Mouse (Mus musculus): ENCODE measurements around the gene Efcab12. TPM values are rescaled to one million over a fixed set of nuclear protein-coding genes. Genes with fewer than 3 reads are reported as not detected.

Gene Efcab12
- total RNA-seq, 2 experiments from 2014 or later, result 0.15 to 0.26 TPM

GRCm38 (mm10) chr6:115792691-115793215 is 45.5 kb downstream of the Efcab12 start:
- peak in 1 of 2 experiments; percentile 32 for DNase-seq (ENCODE audit: low spot score in 2 of 2)

DNA sequence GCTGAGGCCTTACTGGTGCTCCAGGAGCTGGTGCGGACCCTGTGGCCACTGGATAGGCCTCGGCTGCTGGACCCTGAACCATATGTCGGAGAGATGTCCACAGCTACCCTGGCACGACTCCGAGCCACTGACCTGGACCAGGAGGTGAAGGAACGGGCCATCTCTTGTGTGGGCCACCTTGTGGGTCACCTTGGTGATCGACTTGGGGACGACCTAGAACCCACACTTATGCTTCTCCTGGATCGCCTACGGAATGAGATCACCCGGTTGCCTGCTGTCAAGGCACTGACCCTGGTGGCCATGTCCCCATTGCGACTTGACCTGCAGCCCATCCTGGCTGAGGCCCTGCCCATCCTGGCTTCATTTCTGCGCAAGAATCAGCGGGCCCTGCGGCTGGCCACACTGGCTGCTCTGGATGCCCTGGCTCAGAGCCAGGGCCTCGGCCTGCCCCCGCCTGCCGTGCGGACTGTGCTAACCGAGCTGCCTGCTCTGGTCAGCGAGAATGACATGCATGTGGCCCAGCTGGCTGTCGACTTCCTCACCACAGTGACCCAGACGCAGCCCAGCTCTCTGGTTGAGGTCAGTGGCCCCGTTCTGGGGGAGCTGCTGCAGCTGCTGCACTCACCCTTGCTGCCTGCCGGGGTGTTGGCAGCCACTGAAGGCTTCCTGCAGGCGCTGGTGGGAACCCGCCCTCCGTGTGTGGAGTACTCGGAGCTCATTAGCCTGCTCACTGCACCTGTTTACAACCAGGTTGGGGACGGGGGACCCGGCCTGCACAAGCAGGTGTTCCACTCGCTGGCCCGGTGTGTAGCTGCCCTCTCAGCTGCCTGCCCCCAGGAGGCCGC is 46.1 kb downstream of the Efcab12 start:
- DNase-seq (ENCODE audit: low spot score in 2 of 2), result peak; percentile 40 to 52

- no peak for DNase-seq (ENCODE audit: low spot score in 2 of 2)
These were observed 47.2 kb downstream of the Efcab12 start for GRCm38 (mm10) chr6:115791016-115791415.

GRCm38 (mm10) chr6:115782781-115783180 is 55.4 kb downstream of the Efcab12 start:
- no peak for DNase-seq (ENCODE audit: low spot score in 2 of 2)

DNA sequence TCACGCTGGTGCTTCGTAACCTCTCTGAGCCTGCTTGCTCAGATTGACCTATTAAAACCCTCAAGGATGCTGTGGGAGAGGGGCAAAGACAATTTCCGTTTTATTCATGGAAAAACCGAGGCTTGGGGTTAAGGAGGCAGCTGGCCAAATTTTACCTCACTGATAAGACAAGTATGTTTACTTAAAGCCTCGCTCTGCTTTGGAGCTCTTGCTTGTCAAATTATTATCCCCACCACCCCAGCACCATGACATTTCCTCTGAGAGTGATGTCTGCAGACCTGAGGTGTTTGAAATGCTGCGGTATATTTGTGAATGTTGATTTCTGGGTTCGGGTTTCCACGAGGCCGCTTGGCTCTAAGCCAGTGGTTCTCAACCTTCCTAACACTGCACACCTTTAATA is 61.8 kb downstream of the Efcab12 start:
- no peak for DNase-seq (ENCODE audit: low spot score in 2 of 2)

DNA sequence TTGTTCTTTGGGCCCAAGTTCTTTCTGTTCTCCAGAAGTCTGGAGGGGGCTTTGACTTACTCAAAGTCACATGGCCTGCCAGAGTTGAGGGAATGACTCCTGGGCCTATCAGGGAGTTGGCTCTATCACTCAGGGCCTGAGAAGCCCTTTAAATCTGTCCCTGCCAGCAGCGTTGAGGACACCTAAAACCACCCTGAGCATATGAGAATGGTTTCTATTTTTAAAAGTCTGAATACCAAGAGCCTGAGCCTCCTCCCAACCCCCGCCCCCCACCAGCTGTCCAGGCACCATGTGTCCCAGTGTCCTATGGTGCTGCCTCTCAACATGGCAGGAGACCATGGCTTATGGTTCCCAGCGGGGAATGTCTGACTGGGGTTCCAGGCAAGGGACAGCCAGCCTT is 62.4 kb downstream of the Efcab12 start:
- DNase-seq (ENCODE audit: low spot score in 2 of 2), result peak in 1 of 2 experiments; percentile 30

GRCm38 (mm10) chr6:115774501-115774921 is 63.7 kb downstream of the Efcab12 start, which contains the start of gene Cand2:
TSS of gene Cand2 (plus strand) at chr6:115774538.
- peak; percentile 59 to 75 for DNase-seq (ENCODE audit: low spot score in 2 of 2)

DNA sequence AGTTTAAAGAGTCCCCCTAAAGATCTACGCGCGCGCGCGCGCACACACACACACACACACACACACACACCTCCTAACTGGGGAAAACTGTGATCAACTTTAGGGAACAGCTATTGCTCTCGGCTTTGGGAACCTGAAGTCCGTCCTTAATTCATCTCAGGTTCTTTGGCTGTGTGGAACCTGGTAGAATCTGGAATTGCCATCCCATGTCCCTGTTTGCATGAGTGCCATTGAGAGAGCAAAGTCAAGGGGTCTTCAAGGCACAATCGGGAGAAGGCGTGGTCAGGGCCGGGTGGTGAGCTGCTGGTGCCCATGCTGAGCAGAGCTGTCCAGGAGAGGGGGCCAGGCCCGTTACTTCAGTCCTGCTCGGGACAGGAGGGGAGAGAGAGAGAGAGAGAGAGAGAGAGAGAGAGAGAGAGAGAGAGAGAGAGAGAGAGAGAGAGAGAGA is 64.2 kb downstream of the Efcab12 start:
- DNase-seq (ENCODE audit: low spot score in 2 of 2), result peak in 1 of 2 experiments; percentile 39

DNA sequence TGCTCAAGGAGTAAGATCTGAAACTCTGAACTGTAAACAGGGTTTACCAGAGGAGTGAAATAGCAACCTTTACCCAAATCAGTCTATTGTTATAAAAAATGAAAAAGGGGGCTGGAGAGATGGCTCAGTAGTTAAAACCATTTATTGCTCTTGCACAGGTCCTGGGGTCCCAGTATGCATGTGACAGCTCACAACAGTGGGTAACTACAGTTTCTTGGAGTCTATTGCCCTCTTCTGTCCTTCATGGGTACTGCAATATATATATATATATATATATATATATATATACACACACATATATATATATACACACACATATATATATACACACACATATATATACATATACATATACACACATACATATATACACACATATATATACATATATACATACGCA is 65.6 kb downstream of the Efcab12 start:
- no peak for DNase-seq (ENCODE audit: low spot score in 2 of 2)

DNA sequence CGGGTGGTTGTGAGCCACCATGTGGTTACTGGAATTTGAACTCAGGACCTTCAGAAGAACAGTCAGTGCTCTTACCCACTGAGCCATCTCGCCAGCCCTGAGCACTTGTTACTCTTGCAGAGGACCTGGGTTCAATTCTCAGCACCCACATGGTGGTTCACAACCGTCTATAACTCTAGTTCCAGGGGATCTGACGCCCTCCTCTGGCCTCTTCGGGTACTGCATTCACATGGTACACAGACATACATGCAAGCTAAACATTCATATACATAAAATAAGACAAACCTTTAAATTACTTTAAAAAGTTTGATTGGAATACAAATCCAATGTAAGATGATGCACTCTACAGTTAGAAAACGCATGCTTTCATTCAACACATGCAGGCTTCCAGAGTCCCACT is 66.0 kb downstream of the Efcab12 start:
- no peak for DNase-seq (ENCODE audit: low spot score in 2 of 2)

DNA sequence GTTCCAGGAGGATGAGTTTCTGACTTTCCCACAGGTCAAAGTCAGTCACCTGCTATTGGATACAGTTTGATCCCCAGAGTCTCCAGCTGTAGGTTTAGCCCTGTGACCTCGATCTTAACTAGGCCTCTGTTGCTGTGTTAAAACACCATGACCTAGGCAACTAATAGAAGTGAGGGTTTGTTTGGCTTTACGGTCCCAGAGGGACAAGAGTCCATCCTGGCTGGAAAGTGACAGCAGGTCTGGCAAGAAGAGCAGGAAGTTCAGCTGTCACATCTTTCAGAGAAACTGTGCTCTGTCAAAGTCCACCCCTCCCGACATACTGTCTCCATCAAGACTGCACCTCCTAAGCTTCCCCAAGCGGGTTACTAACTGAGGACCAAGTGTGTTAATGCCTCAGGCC is 67.4 kb downstream of the Efcab12 start:
- no peak for DNase-seq (ENCODE audit: low spot score in 2 of 2)

GRCm38 (mm10) chr6:115770059-115770670 is 68.0 kb downstream of the Efcab12 start:
- no peak for DNase-seq (ENCODE audit: low spot score in 2 of 2)

DNA sequence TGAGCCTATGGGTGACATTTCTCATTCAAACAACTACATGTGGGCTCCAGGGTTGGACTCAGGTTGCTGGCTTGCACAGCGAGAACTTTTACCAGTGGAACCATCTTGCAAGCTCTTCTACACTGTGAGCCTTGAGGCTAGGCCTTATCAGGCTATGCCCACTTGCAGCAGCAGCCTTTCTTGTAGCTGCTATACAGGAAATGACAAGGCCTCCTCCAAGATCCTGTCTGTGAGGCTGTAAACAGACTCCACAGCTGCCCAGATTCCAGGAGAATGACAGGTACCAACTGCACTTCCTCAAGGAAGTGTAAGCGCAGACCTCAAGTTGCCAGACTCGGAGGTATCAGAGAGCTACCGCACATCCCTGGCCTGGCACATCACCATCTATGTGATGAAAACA is 70.0 kb downstream of the Efcab12 start:
- DNase-seq (ENCODE audit: low spot score in 2 of 2), result no peak

DNA sequence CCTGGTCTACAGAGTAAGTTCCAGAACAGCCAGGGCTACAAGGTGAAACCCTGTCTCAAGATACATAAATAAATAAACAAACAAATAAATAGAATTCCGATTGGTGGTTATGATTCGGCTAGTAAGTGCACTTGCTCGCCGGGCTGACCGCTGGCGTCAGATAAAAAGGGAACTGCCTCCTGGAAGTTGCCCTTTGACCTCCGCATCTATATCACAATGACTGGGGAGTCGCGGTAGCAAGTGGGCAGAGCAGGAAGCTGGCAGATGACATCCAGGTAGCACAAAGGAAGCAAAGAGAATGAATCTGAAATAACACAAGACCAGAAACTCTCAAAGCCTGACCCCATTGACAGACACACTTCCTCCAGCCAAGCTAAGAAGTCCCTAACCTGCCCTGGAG is 70.9 kb downstream of the Efcab12 start:
- DNase-seq (ENCODE audit: low spot score in 2 of 2), result no peak

GRCm38 (mm10) chr6:115764179-115764578 is 74.0 kb downstream of the Efcab12 start:
- DNase-seq (ENCODE audit: low spot score in 2 of 2), result peak; percentile 39 to 65

DNA sequence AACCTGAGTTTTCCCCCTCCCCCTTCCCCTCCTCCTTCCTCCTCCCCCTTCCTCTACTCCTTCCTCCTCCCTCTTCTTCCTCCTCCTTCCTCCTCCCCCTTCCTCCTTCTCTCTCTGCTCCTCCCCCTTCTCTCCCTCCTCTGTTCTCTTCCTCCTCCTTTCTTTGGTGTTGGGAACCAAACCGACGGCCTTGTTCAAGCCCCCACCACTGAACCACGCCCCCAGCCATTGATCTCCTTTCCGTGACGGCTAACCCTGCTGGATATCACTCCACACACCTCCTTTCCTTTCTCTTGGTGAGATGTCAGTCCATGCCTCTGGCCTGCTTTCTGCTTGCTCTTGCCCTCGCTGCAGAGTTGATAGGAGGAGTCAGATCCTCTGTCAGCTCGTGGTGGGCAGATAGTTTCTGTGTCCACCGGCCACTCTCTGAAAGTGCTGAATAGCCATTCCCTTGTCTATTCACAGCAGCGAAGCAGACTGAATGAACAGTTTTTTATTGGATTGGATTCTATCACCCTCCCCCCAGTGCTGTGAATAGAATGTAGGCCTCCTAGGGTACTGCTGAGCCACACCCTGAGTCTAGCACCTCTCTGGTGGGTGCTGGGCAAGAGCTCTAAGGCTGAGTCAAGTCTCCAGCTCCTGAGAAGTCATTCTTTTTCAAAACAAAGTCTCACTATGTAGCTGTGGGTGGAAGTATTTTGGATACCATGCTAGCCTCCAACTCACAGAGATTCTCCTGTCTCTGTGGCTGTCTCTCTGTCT is 76.0 kb downstream of the Efcab12 start, which contains the start of gene Tmem40:
Gene Tmem40, minus strand, starts transcription at position 416 of the 762 bp plus-strand sequence.
- DNase-seq (ENCODE audit: low spot score in 2 of 2), result no peak

- no peak for DNase-seq (ENCODE audit: low spot score in 2 of 2)
These were observed 77.2 kb downstream of the Efcab12 start for GRCm38 (mm10) chr6:115760982-115761381.
